Comparison of ENCODE assay signal across 8 mouse cellular contexts in genomic region chr11:4949256-4950044, GRCm38 (mm10). TPM values are rescaled to one million over a fixed set of nuclear protein-coding genes. Genes with fewer than 3 reads are reported as not detected.
A peak's percentile ranks its signal among the peaks of the same experiment; 100 is the strongest.
DNase-seq lines count a peak whose midpoint lies in the region; ATAC-seq and TF ChIP-seq lines count a peak whose summit lies in the region.

No protein-coding gene starts in this region.

- peak overlapping the region; percentile 76 for H3K4me3 ChIP-seq in hindbrain, embryonic 16.5 days (ENCODE audit: low read length)
- H3K4me3 ChIP-seq in liver, postnatal 0 days (ENCODE audit: low read depth, low read length) = no peak overlapping the region
- peak overlapping the region; percentile 70 for H3K4me3 ChIP-seq in olfactory bulb, adult 2 months (ENCODE audit: insufficient read depth, low read depth, low read length)

- DNase-seq in adrenal gland, adult (ENCODE audit: inconsistent age in 2 of 2, low spot score in 1 of 2) = peak; percentile 40 to 78
- no peak for DNase-seq in adrenal gland, adult 8-10 months
- peak; percentile 52 for DNase-seq in urinary bladder, postnatal 25 days (ENCODE audit: low spot score)
- DNase-seq in urinary bladder, adult 2 months (ENCODE audit: low spot score) = no peak
- DNase-seq in liver, postnatal 0 days = peak; percentile 71

- 4% methylated on average over 23 of the region's 23 CpGs for WGBS in hindbrain, embryonic 16.5 days
- 7% methylated on average over 23 of the region's 23 CpGs for WGBS in liver, postnatal 0 days (ENCODE audit: insufficient replicate concordance)
- 7% methylated on average over 23 of the region's 23 CpGs for WGBS in olfactory bulb, adult 2 months

- H3K27ac ChIP-seq in hindbrain, embryonic 16.5 days (ENCODE audit: low read depth, low read length) = no peak overlapping the region
- no peak overlapping the region for H3K27ac ChIP-seq in liver, postnatal 0 days (ENCODE audit: low read depth)
- no peak overlapping the region; the same call in 1 of the 2 replicates for H3K27ac ChIP-seq in olfactory bulb, adult 2 months (ENCODE audit: insufficient read depth, low read depth, low read length)

- TF ChIP-seq CTCF in liver, postnatal 0 days (IDR thresholded peaks at IDR 0.05; ENCODE audit: low read depth) = no peak
- no peak for TF ChIP-seq CTCF in olfactory bulb, adult 2 months (IDR thresholded peaks at IDR 0.05; ENCODE audit: insufficient read depth, low read depth, low read length)

- no peak for TF ChIP-seq EP300 in liver, postnatal 0 days (IDR thresholded peaks at IDR 0.05; ENCODE audit: low read depth)

- peak overlapping the region; percentile 67 for H3K4me2 ChIP-seq in hindbrain, embryonic 16.5 days (ENCODE audit: low read length)
- H3K4me2 ChIP-seq in liver, postnatal 0 days (ENCODE audit: low read depth, low read length) = no peak overlapping the region

- no peaks in the 10 kb centered on the region for H3K9me3 ChIP-seq in hindbrain, embryonic 16.5 days (ENCODE audit: control insufficient read depth, low read length)
- H3K9me3 ChIP-seq in liver, postnatal 0 days (ENCODE audit: low read length) = no peaks in the 10 kb centered on the region

- H3K4me1 ChIP-seq in hindbrain, embryonic 16.5 days (ENCODE audit: control insufficient read depth, insufficient read depth, low read depth, low read length) = peaks cover 34% of the 10 kb centered on the region
- H3K4me1 ChIP-seq in liver, postnatal 0 days (ENCODE audit: insufficient read depth) = peaks cover 14% of the 10 kb centered on the region
- H3K4me1 ChIP-seq in olfactory bulb, adult 2 months (ENCODE audit: control insufficient read depth, insufficient read depth, low read length) = peaks cover 54% of the 10 kb centered on the region

- ATAC-seq in hindbrain, embryonic 16.5 days = no peak
- no peak for ATAC-seq in liver, postnatal 0 days
- no peak for ATAC-seq in megakaryocyte-erythroid progenitor cell, adult 5-6 weeks (replicated peaks; ENCODE audit: low FRiP score, low TSS enrichment, poor library complexity, severe bottlenecking)

- H3K9ac ChIP-seq in hindbrain, embryonic 16.5 days (ENCODE audit: low read depth, low read length) = peak overlapping the region; percentile 84
- no peak overlapping the region for H3K9ac ChIP-seq in liver, postnatal 0 days (replicated peaks)

- 0 out of 2 replicates have a peak, but pooled peaks cover 2% of the 10 kb centered on the region for H3K36me3 ChIP-seq in hindbrain, embryonic 16.5 days (ENCODE audit: control insufficient read depth, insufficient read depth, low read length)
- no peaks in the 10 kb centered on the region for H3K36me3 ChIP-seq in liver, postnatal 0 days (replicated peaks; ENCODE audit: insufficient read depth, low read length)

- TF ChIP-seq POLR2A in olfactory bulb, adult 2 months (IDR thresholded peaks at IDR 0.05; ENCODE audit: insufficient read depth, low read depth, low read length) = no peak

- H3K27me3 ChIP-seq in hindbrain, embryonic 16.5 days (replicated peaks; ENCODE audit: control insufficient read depth, insufficient read depth, low read length) = peaks cover 34% of the 10 kb centered on the region
- peaks cover 87% of the 10 kb centered on the region for H3K27me3 ChIP-seq in liver, postnatal 0 days (ENCODE audit: insufficient read depth, low read length)

RNA-seq across cellular contexts. Expression of gene Nefh, which starts 1.6 kb away (rescaled TPM):
- 1 to 10 TPM; 1.8 to 2.7 (median 2.3) TPM for total RNA-seq in adrenal gland, adult 8-10 months (2022)
- polyA plus RNA-seq in urinary bladder, adult 2 months (2012; rRNA removed) = 0.26 and 0.40 TPM in 2 replicates
- polyA plus RNA-seq in hindbrain, embryonic 16.5 days (2015; fragmentation: Nextera tagmentation; extraction: Ambion mirVana) = 11.9 and 14.3 TPM in 2 replicates
- 0.16 and 0.18 TPM in 2 replicates for polyA plus RNA-seq in liver, postnatal 0 days (2015; fragmentation: Nextera tagmentation; extraction: Ambion mirVana)
- not detected in 2 replicates for polyA plus RNA-seq in olfactory bulb, adult 2 months (2012; ENCODE audit: insufficient read depth, insufficient read length, low replicate concordance, missing spikeins)
- 21.1 and 23.4 TPM in 2 replicates for total RNA-seq in megakaryocyte-erythroid progenitor cell, adult 5-6 weeks (2014; fragmentation: Nextera tagmentation)
- total RNA-seq in megakaryocyte-erythroid progenitor cell, adult 5-6 weeks (2017) = 30.0 and 43.5 TPM in 2 replicates

RNA-seq across cellular contexts. Expression of gene Ap1b1, which starts 37.2 kb away (rescaled TPM):
- total RNA-seq in adrenal gland, adult 8-10 months (2022) = 10 to 100 TPM; 67.4 to 83.9 (median 73.4) TPM
- 61.9 and 63.1 TPM in 2 replicates for polyA plus RNA-seq in urinary bladder, adult 2 months (2012; rRNA removed)
- 102 and 116 TPM in 2 replicates for polyA plus RNA-seq in hindbrain, embryonic 16.5 days (2015; fragmentation: Nextera tagmentation; extraction: Ambion mirVana)
- 40.7 and 46.3 TPM in 2 replicates for polyA plus RNA-seq in liver, postnatal 0 days (2015; fragmentation: Nextera tagmentation; extraction: Ambion mirVana)
- 603 TPM in 1 of 2 replicates, not detected in the other for polyA plus RNA-seq in olfactory bulb, adult 2 months (2012; ENCODE audit: insufficient read depth, insufficient read length, low replicate concordance, missing spikeins)
- 136 and 160 TPM in 2 replicates for total RNA-seq in megakaryocyte-erythroid progenitor cell, adult 5-6 weeks (2014; fragmentation: Nextera tagmentation)
- total RNA-seq in megakaryocyte-erythroid progenitor cell, adult 5-6 weeks (2017) = 116 and 165 TPM in 2 replicates

RNA-seq across cellular contexts. Expression of gene Thoc5, which starts 54.3 kb away (rescaled TPM):
- 10 to 100 TPM; 30.8 to 35.1 (median 33.8) TPM for total RNA-seq in adrenal gland, adult 8-10 months (2022)
- polyA plus RNA-seq in urinary bladder, adult 2 months (2012; rRNA removed) = 34.2 and 35.6 TPM in 2 replicates
- 45.2 and 49.5 TPM in 2 replicates for polyA plus RNA-seq in hindbrain, embryonic 16.5 days (2015; fragmentation: Nextera tagmentation; extraction: Ambion mirVana)
- 7.8 and 8.3 TPM in 2 replicates for polyA plus RNA-seq in liver, postnatal 0 days (2015; fragmentation: Nextera tagmentation; extraction: Ambion mirVana)
- polyA plus RNA-seq in olfactory bulb, adult 2 months (2012; ENCODE audit: insufficient read depth, insufficient read length, low replicate concordance, missing spikeins) = not detected in 2 replicates
- total RNA-seq in megakaryocyte-erythroid progenitor cell, adult 5-6 weeks (2014; fragmentation: Nextera tagmentation) = 38.3 and 51.3 TPM in 2 replicates
- 66.9 and 68.5 TPM in 2 replicates for total RNA-seq in megakaryocyte-erythroid progenitor cell, adult 5-6 weeks (2017)

Comparison
In these comparisons a context has a peak if more than half of its experiments do, and no peak if none do; other contexts are left out.
1. DNase-seq: peak in adrenal gland, adult (2 of 2), urinary bladder, postnatal 25 days (single experiment) and liver, postnatal 0 days (single experiment); none in adrenal gland, adult 8-10 months (single experiment) and urinary bladder, adult 2 months (single experiment).